Mouse (Mus musculus) cerebral cortex, adult 2 months (tissue): Measurements from ENCODE around the gene Stx7.

Experiments used
- WGBS: fragments of 180-500 bp; shearing (Covaris S2); methylation state at CpG from one replicate; pipeline ENCODE4 v1.1.7; 2018; 5-methylcytosine and 5-hydroxymethylcytosine counted together

Gene Stx7

GRCm38 (mm10) chr10:24167978-24168583 lies 19.0 kb downstream of the Stx7 start:
- 60% methylated on average over 11 of the region's 11 CpGs for WGBS

- 76% methylated on average over 1 of the region's 1 CpGs for WGBS
Observed at GRCm38 (mm10) chr10:24168854-24169253, 19.8 kb downstream of the Stx7 start.

- 83% methylated on average over 4 of the region's 4 CpGs for WGBS
Observed at GRCm38 (mm10) chr10:24171906-24172459, 22.9 kb downstream of the Stx7 start.

- WGBS, result 50% methylated on average over 10 of the region's 10 CpGs
Observed at GRCm38 (mm10) chr10:24173210-24174001, 24.3 kb downstream of the Stx7 start.

- 43% methylated on average over 7 of the region's 7 CpGs for WGBS
Observed at GRCm38 (mm10) chr10:24190392-24190791, 41.3 kb downstream of the Stx7 start.

GRCm38 (mm10) chr10:24191977-24192376 lies 42.9 kb downstream of the Stx7 start:
- WGBS, result 51% methylated on average over 1 of the region's 1 CpGs

- 76% methylated on average over 12 of the region's 12 CpGs for WGBS
Observed at GRCm38 (mm10) chr10:24199303-24199702, 50.2 kb downstream of the Stx7 start.

GRCm38 (mm10) chr10:24200099-24200498 lies 51.0 kb downstream of the Stx7 start:
- 93% methylated on average over 3 of the region's 3 CpGs for WGBS

GRCm38 (mm10) chr10:24210075-24210474 lies 61.0 kb downstream of the Stx7 start:
- WGBS, result 72% methylated on average over 6 of the region's 6 CpGs

GRCm38 (mm10) chr10:24213297-24213696 lies 64.2 kb downstream of the Stx7 start:
- 93% methylated on average over 5 of the region's 5 CpGs for WGBS

GRCm38 (mm10) chr10:24217558-24218268 lies 68.6 kb downstream of the Stx7 start:
- 49% methylated on average over 6 of the region's 6 CpGs for WGBS

GRCm38 (mm10) chr10:24220931-24221330 lies 71.8 kb downstream of the Stx7 start:
- WGBS, result 66% methylated on average over 5 of the region's 5 CpGs

GRCm38 (mm10) chr10:24222911-24223310 lies 73.8 kb downstream of the Stx7 start:
- WGBS, result 12% methylated on average over 6 of the region's 6 CpGs

- 6% methylated on average over 56 of the region's 56 CpGs for WGBS
Observed at GRCm38 (mm10) chr10:24223449-24224143, 74.5 kb downstream of the Stx7 start, which contains the start of gene Moxd1. TSS of gene Moxd1 (plus strand) at chr10:24223517.

GRCm38 (mm10) chr10:24224591-24224990 lies 75.5 kb downstream of the Stx7 start:
- WGBS, result 69% methylated on average over 8 of the region's 8 CpGs

- WGBS, result 57% methylated on average over 12 of the region's 12 CpGs
Observed at GRCm38 (mm10) chr10:24228318-24229183, 79.4 kb downstream of the Stx7 start.

- WGBS, result 87% methylated on average over 4 of the region's 4 CpGs
Observed at GRCm38 (mm10) chr10:24232281-24232680, 83.2 kb downstream of the Stx7 start.

- WGBS, result 22% methylated on average over 23 of the region's 23 CpGs
Observed at GRCm38 (mm10) chr10:24235426-24236283, 86.6 kb downstream of the Stx7 start.
